Mouse (Mus musculus): Measurements from ENCODE around the gene Kctd7.
A peak's percentile ranks its signal among the peaks of the same experiment; 100 is the strongest.

Gene Kctd7

GRCm38 (mm10) chr5:130144334-130145312 lies at the start of gene Kctd7:
Kctd7 (plus strand) TSS chr5:130144861.
- peak; percentile 98 to 99 for DNase-seq (ENCODE audit: inconsistent age in 2 of 2, low spot score in 1 of 2)

GRCm38 (mm10) chr5:130096754-130097153 lies 47.9 kb upstream of the Kctd7 start:
- no peak for DNase-seq (ENCODE audit: inconsistent age in 2 of 2, low spot score in 1 of 2)

DNA sequence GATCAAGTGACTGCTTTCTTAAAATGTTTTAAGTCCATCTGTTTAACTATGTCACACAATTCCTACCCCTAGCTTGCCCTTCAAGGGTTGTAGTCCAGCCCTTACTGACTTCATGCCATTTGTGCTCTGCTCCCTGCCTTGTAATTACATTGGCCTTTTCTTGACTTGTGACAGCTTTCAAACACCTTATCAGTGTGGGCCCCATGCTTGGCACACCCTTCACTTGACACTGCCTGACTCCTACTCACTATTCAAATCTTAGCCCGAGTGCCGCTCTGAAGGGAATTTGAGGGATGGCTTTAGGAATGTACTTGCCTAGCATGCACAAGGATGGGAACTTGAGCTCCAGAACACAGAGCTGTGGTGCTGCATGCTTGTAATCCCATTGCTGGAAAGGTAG lies 46.8 kb upstream of the Kctd7 start:
- peak in 1 of 2 experiments; percentile 36 for DNase-seq (ENCODE audit: inconsistent age in 2 of 2, low spot score in 1 of 2)

DNA sequence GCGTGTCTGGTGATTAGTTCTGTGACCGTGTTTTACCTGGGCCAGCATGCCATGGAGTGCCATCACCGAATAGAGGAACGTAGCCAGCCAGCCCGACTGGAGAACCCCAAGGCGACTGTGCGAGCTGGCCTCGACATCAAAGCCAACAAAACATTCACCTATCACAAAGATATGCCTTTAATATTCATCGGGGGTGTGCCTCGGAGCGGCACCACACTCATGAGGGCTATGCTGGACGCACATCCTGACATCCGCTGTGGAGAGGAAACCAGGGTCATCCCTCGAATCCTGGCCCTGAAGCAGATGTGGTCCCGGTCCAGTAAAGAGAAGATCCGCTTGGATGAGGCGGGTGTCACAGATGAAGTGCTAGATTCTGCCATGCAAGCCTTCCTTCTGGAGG lies 42.9 kb upstream of the Kctd7 start:
- DNase-seq (ENCODE audit: inconsistent age in 2 of 2, low spot score in 1 of 2) = peak in 1 of 2 experiments; percentile 36

DNA sequence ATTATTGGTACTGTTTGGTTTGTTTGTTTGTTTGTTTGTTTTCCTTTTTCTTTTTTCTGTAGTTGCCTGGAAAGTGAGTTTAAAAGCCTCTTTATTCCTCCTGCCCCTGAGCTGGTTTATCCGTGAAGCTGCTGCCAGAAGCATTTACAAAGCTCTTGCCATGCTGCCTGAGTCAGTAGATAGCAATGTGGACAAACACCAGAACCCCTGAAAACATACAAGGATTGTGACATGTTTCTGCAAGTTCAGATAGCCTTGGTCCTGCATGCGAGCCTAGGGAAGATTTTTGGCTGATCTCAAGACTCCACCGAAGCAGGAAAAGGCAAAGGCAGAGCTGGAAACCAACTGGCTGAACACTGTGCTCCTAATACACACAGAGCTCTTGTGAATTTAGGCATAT lies 35.3 kb upstream of the Kctd7 start:
- peak in 1 of 2 experiments; percentile 77 for DNase-seq (ENCODE audit: inconsistent age in 2 of 2, low spot score in 1 of 2)

DNA sequence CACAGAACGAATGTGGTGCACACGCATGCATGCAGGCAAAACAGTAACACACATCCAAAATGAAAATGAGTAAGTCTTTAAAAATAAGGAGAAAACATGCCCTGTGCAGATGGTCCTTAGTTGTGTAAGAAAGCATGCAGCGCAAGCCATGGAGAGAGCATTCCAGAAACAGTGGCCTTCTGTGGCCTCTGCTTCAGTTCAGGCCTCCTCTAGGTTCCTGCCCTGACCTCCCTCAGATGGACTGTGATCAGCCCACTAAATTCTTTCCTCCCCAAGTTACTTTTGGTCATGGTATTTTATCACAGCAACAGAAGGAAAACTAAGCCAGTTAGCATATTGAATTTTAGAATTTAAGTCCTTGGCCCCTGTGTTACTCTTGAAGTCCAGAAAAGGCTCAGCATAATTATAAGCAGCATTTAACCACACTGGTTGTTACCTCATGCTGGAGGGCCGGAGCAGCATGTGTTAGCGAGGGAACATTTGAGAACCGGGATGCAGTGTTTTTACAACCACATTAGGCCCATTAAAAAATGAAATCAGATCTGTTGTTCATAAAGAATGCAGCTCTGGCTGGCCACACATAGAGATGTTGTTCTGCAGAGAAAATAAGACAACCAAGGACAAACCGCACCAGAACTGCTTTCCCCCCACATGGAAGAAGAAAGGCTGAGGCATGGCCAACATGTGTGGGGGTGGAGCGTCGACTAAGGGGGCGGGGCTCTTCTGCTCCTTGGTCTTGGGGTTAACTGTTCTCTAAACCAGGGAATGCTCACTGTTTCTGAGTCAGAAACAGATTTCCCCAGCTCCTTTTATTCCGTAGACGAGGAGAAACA lies 33.8 kb upstream of the Kctd7 start:
- peak in 1 of 2 experiments; percentile 45 for DNase-seq (ENCODE audit: inconsistent age in 2 of 2, low spot score in 1 of 2)

DNA sequence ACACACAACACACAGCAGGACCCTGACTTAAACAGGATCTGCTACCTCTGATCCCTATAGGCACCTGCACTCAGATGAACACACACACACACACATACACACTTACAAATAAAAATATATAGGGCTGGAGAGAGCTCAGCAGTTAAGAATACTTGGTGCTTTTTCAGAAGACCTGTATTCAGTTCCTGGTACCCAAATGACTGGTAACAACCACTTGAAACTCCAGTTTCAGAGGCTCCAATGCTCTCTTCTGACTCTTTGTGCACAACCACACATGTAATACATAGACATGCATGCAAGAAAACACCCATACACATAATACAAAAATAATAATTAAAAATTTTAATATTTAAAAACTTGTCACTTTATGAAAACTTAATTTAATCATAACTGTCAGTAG lies 32.0 kb upstream of the Kctd7 start:
- no peak for DNase-seq (ENCODE audit: inconsistent age in 2 of 2, low spot score in 1 of 2)

DNA sequence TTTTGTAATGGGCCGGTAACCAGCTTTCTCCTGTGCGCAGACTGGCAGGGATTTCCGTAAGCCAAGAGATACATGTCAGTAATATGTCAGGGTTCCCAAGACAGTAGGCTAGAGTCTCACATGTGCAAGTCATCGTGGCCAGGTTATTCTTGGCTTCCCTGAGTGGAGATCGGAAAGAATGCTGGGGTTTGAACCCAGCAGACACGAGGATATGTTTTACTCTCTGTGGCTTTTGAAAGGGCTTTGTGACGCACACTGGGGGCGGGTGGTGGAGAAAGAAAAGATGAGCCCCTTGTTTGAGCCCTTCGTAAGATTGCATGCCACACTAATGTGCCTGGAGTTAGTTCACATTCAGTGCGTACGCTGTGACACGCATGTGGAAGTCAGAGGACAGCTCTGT lies 28.5 kb upstream of the Kctd7 start:
- no peak for DNase-seq (ENCODE audit: inconsistent age in 2 of 2, low spot score in 1 of 2)

DNA sequence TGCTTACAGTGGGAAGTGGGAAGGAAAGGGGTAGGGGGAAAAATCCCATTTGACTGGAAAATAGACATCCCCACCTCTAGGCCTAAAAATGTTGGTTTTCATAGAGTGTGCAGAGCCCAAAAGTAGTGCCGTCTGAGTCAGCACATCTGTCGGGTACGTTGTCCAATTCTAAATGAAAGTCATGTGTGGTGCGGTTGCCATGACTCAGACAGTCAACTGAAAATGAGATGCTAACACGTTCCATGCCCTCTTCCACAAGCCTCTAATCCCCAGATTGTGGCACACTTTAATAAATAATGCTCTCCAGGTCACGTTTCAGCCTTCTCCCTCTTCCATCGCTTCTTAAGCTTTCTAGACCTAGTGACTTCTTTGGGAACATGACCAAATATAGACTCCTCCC lies 27.8 kb upstream of the Kctd7 start:
- no peak for DNase-seq (ENCODE audit: inconsistent age in 2 of 2, low spot score in 1 of 2)

DNA sequence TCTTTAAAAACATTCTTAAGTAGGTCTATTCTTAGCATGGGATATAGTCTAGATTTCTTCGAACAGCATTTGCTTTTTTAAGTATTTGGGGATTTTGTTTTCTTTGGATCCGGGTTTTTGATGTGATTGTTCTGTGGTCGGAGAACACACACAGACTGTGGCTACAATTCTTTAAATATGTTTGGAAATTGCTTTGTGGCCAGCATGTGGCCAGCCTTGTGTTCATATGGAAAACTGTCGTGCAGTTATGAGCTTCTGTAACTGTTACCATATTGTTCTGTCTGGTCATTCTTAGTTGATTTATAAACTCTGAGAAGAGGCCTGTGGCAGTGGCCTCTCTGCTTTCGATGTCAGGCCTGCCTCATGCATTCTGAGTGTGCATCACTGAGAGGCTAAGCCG lies 26.7 kb upstream of the Kctd7 start:
- DNase-seq (ENCODE audit: inconsistent age in 2 of 2, low spot score in 1 of 2) = no peak

- DNase-seq (ENCODE audit: inconsistent age in 2 of 2, low spot score in 1 of 2) = no peak
Measured at GRCm38 (mm10) chr5:130119236-130119635, 25.4 kb upstream of the Kctd7 start.

- peak in 1 of 2 experiments; percentile 38 for DNase-seq (ENCODE audit: inconsistent age in 2 of 2, low spot score in 1 of 2)
Measured at GRCm38 (mm10) chr5:130120070-130120736, 24.5 kb upstream of the Kctd7 start.

GRCm38 (mm10) chr5:130120904-130121303 lies 23.8 kb upstream of the Kctd7 start:
- DNase-seq (ENCODE audit: inconsistent age in 2 of 2, low spot score in 1 of 2) = peak in 1 of 2 experiments; percentile 40

GRCm38 (mm10) chr5:130122355-130122754 lies 22.3 kb upstream of the Kctd7 start:
- DNase-seq (ENCODE audit: inconsistent age in 2 of 2, low spot score in 1 of 2) = peak in 1 of 2 experiments; percentile 35

GRCm38 (mm10) chr5:130124271-130124670 lies 20.4 kb upstream of the Kctd7 start:
- DNase-seq (ENCODE audit: inconsistent age in 2 of 2, low spot score in 1 of 2) = no peak

GRCm38 (mm10) chr5:130128686-130129523 lies 15.8 kb upstream of the Kctd7 start:
- peak in 1 of 2 experiments; percentile 70 for DNase-seq (ENCODE audit: inconsistent age in 2 of 2, low spot score in 1 of 2)

- no peak for DNase-seq (ENCODE audit: inconsistent age in 2 of 2, low spot score in 1 of 2)
Measured at GRCm38 (mm10) chr5:130129524-130129793, 15.2 kb upstream of the Kctd7 start.

GRCm38 (mm10) chr5:130136597-130136996 lies 8.1 kb upstream of the Kctd7 start:
- no peak for DNase-seq (ENCODE audit: inconsistent age in 2 of 2, low spot score in 1 of 2)

- peak; percentile 79 to 95 for DNase-seq (ENCODE audit: inconsistent age in 2 of 2, low spot score in 1 of 2)
Measured at GRCm38 (mm10) chr5:130139393-130139792, 5.3 kb upstream of the Kctd7 start.

DNA sequence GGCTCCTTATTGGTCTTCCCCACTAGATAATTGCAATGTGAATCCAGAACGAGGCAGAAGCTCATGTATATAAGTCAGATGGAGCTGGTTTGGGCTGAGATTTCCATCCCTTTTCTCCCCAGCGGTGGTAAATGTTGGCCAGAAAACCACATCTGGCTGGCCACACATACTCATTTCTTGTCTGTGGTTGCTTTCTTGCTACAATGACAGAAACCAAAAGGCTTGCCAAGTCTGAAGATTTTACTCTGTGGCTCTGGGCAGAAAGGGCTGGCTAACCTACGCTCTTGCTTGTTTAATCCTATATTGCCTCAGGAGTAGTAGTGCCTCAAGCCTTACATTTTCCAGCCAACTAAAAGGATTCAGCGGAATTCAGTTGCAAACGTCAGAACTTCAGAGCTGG lies 3.5 kb upstream of the Kctd7 start:
- DNase-seq (ENCODE audit: inconsistent age in 2 of 2, low spot score in 1 of 2) = no peak

Measured in adrenal gland, adult (tissue).